Mouse (Mus musculus) CD8-positive naive resting alpha-beta T cell, adult 57 days (primary cell): Measurements from ENCODE around the gene Pkib. TPM values are rescaled to one million over a fixed set of nuclear protein-coding genes. Genes with fewer than 3 reads are reported as not detected.

Experiments used
- total RNA-seq: library from RNA; stranded (reverse); gene quantifications from one replicate; pipeline ENCODE4 v1.2.4, GENCODE M21; 2023

Gene Pkib
- total RNA-seq: 5.0 TPM

GRCm38 (mm10) chr10:57631896-57632867, at the start of gene Pkib:
TSS of gene Pkib (plus strand) at chr10:57631981.

GRCm38 (mm10) chr10:57784876-57785150, 153.0 kb downstream of the Pkib start, which contains the start of gene Fabp7:
TSS of gene Fabp7 (plus strand) at chr10:57784881.

Other genes starting within 250 kb of the Pkib start
- 14.6 TPM for gene Hsf2, start 145.6 kb upstream of the Pkib start, total RNA-seq
- 176 TPM for gene Serinc1, start 99.5 kb upstream of the Pkib start, total RNA-seq
- gene Fabp7, start 152.9 kb downstream of the Pkib start, total RNA-seq: not detected
- 61.7 TPM for gene Smpdl3a, start 162.4 kb downstream of the Pkib start, total RNA-seq